Mouse (Mus musculus): ENCODE results near the gene Supt3. TPM values are rescaled to one million over a fixed set of nuclear protein-coding genes. Genes with fewer than 3 reads are reported as not detected.
A peak's percentile ranks its signal among the peaks of the same experiment; 100 is the strongest.

The Supt3 gene
- polyA plus RNA-seq, 1 experiment from 2014 or later: 27.0 TPM

DNA sequence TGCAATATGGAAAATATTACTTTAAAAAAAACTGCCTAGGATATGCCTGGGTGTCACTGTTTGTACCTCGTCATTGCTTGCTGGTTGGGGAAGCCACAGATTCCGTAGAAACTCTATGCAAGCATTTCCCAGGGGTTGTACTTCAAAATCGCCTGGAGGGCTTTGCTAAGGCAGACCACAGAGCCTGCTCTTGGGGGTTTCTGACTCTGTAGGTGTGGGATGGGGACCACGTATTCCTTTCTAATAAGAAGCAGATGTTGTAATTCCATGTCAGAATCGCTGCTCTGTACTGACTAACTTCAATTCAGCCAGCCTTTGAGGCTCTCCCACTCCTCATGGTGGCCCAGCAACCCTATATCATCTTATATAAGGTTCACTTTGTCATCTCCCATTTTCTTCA is 8.4 kb upstream of the Supt3 start:
- Histone ChIP-seq H3K27ac (ENCODE audit: low read length) (no peak overlapping the region), H3K9me3 (ENCODE audit: control insufficient read depth, low read depth, low read length) (no peaks in the 10 kb centered on the region), H3K4me1 (ENCODE audit: control insufficient read depth, insufficient read depth, low read length) (no peaks in the 10 kb centered on the region)

DNA sequence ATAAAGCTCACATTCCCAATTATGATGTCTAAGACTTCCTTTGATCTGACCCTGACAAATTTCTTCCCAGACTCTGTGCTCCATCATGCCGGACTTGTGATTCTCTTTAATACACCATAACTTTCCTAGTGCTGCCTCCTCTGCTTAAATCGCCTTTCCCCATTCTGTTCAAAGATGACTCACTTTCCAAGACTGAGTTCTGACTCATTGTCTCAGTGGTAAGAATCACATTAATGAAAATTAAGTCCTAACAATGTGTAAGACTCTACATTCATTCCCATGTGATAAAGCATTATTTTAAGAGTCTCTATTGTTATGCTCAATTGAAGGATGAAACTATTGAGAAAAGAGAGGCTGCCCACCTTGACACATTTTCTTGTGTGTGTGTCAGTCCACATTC is 6.1 kb upstream of the Supt3 start:
- H3K27ac ChIP-seq (ENCODE audit: low read length): no peak overlapping the region
- no peaks in the 10 kb centered on the region for H3K27me3 ChIP-seq (ENCODE audit: control insufficient read depth, insufficient read depth, low read length)
- no peaks in the 10 kb centered on the region for H3K36me3 ChIP-seq (ENCODE audit: control insufficient read depth, insufficient read depth, low read length)
- H3K4me2 ChIP-seq (replicated peaks; ENCODE audit: low read depth, low read length): no peak overlapping the region
- no peaks in the 10 kb centered on the region for H3K4me1 ChIP-seq (ENCODE audit: control insufficient read depth, insufficient read depth, low read length)
- WGBS: 85% methylated on average over 2 of the region's 2 CpGs
- no peak overlapping the region for H3K4me3 ChIP-seq (ENCODE audit: low read depth, low read length)
- H3K9me3 ChIP-seq (ENCODE audit: control insufficient read depth, low read depth, low read length): no peaks in the 10 kb centered on the region
- no peak for ATAC-seq (ENCODE audit: insufficient number of reproducible peaks, insufficient read depth, low FRiP score, low read depth)
- no peak overlapping the region for H3K9ac ChIP-seq (replicated peaks; ENCODE audit: low read depth, low read length)

More for the DNA sequence above, 8.4 kb upstream of the Supt3 start:
- H3K9ac ChIP-seq (replicated peaks; ENCODE audit: low read depth, low read length): no peak overlapping the region
- no peak overlapping the region for H3K4me2 ChIP-seq (replicated peaks; ENCODE audit: low read depth, low read length)
- H3K27me3 ChIP-seq (ENCODE audit: control insufficient read depth, insufficient read depth, low read length): no peaks in the 10 kb centered on the region
- 64% methylated on average over 5 of the region's 5 CpGs for WGBS
- H3K4me3 ChIP-seq (ENCODE audit: low read depth, low read length): no peak overlapping the region
- H3K36me3 ChIP-seq (ENCODE audit: control insufficient read depth, insufficient read depth, low read length): no peaks in the 10 kb centered on the region
- no peak for ATAC-seq (ENCODE audit: insufficient number of reproducible peaks, insufficient read depth, low FRiP score, low read depth)

DNA sequence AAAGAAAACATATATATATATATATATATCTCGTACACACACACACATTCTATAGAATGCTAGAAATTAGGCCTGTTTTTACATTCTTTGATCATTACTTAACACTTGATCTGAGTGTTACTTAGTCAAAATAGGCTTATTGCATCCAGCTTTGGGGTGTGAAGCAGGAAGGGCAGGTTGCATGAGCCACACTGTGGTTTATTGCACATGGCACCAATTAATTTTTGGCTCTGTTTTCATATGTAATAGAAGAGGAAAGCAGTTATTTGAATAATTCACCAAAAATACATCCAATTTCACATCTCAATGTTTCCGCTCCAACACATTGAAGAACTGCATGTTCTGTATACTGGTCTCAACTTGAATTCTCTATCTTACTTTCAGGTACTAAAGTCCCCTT is 4.4 kb upstream of the Supt3 start:
- WGBS: 91% methylated on average over 2 of the region's 2 CpGs
- no peaks in the 10 kb centered on the region for H3K27me3 ChIP-seq (ENCODE audit: control insufficient read depth, insufficient read depth, low read length)
- no peaks in the 10 kb centered on the region for H3K9me3 ChIP-seq (ENCODE audit: control insufficient read depth, low read depth, low read length)
- no peaks in the 10 kb centered on the region for H3K36me3 ChIP-seq (ENCODE audit: control insufficient read depth, insufficient read depth, low read length)
- H3K4me1 ChIP-seq (ENCODE audit: control insufficient read depth, insufficient read depth, low read length): no peaks in the 10 kb centered on the region
- no peak overlapping the region for H3K9ac ChIP-seq (replicated peaks; ENCODE audit: low read depth, low read length)
- H3K27ac ChIP-seq (ENCODE audit: low read length): no peak overlapping the region
- H3K4me2 ChIP-seq (replicated peaks; ENCODE audit: low read depth, low read length): no peak overlapping the region
- no peak for ATAC-seq (ENCODE audit: insufficient number of reproducible peaks, insufficient read depth, low FRiP score, low read depth)
- H3K4me3 ChIP-seq (ENCODE audit: low read depth, low read length): no peak overlapping the region

DNA sequence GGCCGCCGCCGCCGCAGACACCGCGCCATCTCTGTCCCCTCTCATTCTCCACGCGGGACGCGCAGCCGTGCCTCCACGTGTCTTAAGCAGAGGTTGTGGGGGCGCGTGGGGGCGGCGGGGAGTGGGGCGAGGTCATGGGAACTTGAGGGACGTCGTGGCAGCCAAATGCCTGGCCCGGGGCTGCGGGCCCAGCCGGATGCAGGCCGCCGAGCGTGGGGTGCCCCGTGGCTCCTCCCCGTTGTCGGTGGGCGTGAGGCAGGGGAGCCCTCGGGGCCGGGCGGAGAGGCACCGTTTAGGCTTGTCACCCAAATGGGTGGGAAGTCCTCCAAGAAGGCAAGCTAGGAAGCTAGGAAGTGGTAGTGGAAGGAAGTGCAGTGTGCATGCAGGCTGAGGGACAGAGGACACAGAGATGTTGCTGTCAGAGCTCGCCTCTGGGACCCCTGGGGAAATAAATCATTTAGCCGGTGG is 419 bp downstream of the Supt3 start:
- Histone ChIP-seq H3K4me1 (ENCODE audit: control insufficient read depth, insufficient read depth, low read length) (no peaks in the 10 kb centered on the region), H3K4me3 (ENCODE audit: low read depth, low read length) (peak overlapping the region; percentile 79), H3K4me2 (replicated peaks; ENCODE audit: low read depth, low read length) (peak overlapping the region; percentile 72), H3K9ac (replicated peaks; ENCODE audit: low read depth, low read length) (peak overlapping the region; percentile 93), H3K27me3 (ENCODE audit: control insufficient read depth, insufficient read depth, low read length) (no peaks in the 10 kb centered on the region), H3K36me3 (ENCODE audit: control insufficient read depth, insufficient read depth, low read length) (no peaks in the 10 kb centered on the region), H3K9me3 (ENCODE audit: control insufficient read depth, low read depth, low read length) (no peaks in the 10 kb centered on the region), H3K27ac (ENCODE audit: low read length) (peak overlapping the region; percentile 92)
- ATAC-seq (ENCODE audit: insufficient number of reproducible peaks, insufficient read depth, low FRiP score, low read depth): peak; percentile 88
- WGBS: 0% methylated on average over 35 of the region's 35 CpGs

DNA sequence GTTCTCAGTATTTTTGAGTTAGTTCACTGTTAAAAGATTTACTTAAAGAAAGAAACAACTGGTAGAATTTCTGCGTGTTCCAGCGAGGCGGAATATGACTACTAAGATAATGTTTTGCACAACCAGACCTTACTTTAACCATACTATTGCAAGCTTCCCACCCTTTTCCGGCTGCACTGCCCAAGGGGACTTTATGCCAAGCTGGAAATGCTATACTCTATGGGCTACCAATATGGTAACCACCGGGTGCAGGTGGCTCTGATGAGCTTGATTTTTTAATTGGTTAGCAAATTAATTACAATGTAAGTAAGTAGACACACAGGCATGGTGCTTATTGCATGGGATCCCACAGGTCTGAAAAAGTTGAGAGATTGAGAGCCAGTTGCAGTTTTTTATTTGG is 1.2 kb downstream of the Supt3 start:
- WGBS: 74% methylated on average over 5 of the region's 5 CpGs
- H3K27ac ChIP-seq (ENCODE audit: low read length): no peak overlapping the region

DNA sequence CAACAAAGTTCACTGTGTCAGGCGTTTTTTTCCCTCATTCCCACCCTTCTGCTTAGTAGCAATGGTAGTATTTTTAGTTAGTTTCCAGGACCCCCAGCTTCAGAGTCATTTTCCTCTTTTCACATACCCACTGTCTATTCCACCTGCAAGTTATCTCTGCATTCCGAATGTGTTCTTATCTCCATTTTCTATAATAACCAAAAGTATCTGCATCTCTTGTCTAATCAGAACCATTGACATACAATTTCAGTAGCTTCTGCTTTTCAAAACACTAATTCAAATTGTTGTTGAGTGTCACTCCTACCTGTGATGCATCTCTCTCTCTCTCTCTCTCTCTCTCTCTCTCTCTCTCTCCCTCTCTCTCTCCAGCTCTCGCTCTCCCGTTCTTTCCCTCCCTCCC is 3.4 kb downstream of the Supt3 start:
- Histone ChIP-seq H3K4me1 (ENCODE audit: control insufficient read depth, insufficient read depth, low read length) (no peaks in the 10 kb centered on the region), H3K9me3 (ENCODE audit: control insufficient read depth, low read depth, low read length) (no peaks in the 10 kb centered on the region), H3K9ac (replicated peaks; ENCODE audit: low read depth, low read length) (no peak overlapping the region), H3K27ac (ENCODE audit: low read length) (no peak overlapping the region), H3K4me3 (ENCODE audit: low read depth, low read length) (no peak overlapping the region), H3K36me3 (ENCODE audit: control insufficient read depth, insufficient read depth, low read length) (no peaks in the 10 kb centered on the region), H3K27me3 (ENCODE audit: control insufficient read depth, insufficient read depth, low read length) (no peaks in the 10 kb centered on the region), H3K4me2 (replicated peaks; ENCODE audit: low read depth, low read length) (no peak overlapping the region)
- no peak for ATAC-seq (ENCODE audit: insufficient number of reproducible peaks, insufficient read depth, low FRiP score, low read depth)
- 65% methylated on average over 4 of the region's 4 CpGs for WGBS

More for the DNA sequence above, 1.2 kb downstream of the Supt3 start:
- no peak for ATAC-seq (ENCODE audit: insufficient number of reproducible peaks, insufficient read depth, low FRiP score, low read depth)
- Histone ChIP-seq H3K36me3 (ENCODE audit: control insufficient read depth, insufficient read depth, low read length) (no peaks in the 10 kb centered on the region), H3K9ac (replicated peaks; ENCODE audit: low read depth, low read length) (peak overlapping the region; percentile 93; the same call in 1 of the 2 replicates), H3K4me2 (replicated peaks; ENCODE audit: low read depth, low read length) (peak overlapping the region; percentile 72), H3K9me3 (ENCODE audit: control insufficient read depth, low read depth, low read length) (no peaks in the 10 kb centered on the region), H3K4me1 (ENCODE audit: control insufficient read depth, insufficient read depth, low read length) (no peaks in the 10 kb centered on the region), H3K4me3 (ENCODE audit: low read depth, low read length) (peak overlapping the region; percentile 79), H3K27me3 (ENCODE audit: control insufficient read depth, insufficient read depth, low read length) (no peaks in the 10 kb centered on the region)

DNA sequence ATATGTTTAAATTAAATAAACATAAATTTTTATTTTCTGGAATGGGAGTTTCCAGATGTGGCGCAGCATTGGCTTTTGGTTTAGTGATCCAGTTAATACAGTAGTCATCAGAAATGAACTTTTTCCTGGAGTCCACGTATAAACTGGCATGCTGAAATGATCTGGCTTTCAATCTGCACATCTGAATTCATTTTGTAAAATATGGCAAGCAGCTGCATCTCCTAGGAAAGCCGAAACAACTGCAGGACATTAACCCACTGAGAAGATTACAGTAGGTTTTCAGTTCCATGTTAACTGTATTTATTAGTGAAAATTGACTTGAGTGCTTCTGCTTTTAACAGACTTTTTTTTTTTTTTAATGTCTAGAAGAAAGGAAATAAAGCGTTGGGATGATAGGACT is 5.4 kb downstream of the Supt3 start:
- Histone ChIP-seq H3K4me3 (ENCODE audit: low read depth, low read length) (no peak overlapping the region), H3K27me3 (ENCODE audit: control insufficient read depth, insufficient read depth, low read length) (no peaks in the 10 kb centered on the region), H3K4me2 (replicated peaks; ENCODE audit: low read depth, low read length) (no peak overlapping the region), H3K9ac (replicated peaks; ENCODE audit: low read depth, low read length) (no peak overlapping the region), H3K27ac (ENCODE audit: low read length) (no peak overlapping the region), H3K4me1 (ENCODE audit: control insufficient read depth, insufficient read depth, low read length) (no peaks in the 10 kb centered on the region), H3K9me3 (ENCODE audit: control insufficient read depth, low read depth, low read length) (no peaks in the 10 kb centered on the region), H3K36me3 (ENCODE audit: control insufficient read depth, insufficient read depth, low read length) (no peaks in the 10 kb centered on the region)
- 86% methylated on average over 4 of the region's 4 CpGs for WGBS
- no peak for ATAC-seq (ENCODE audit: insufficient number of reproducible peaks, insufficient read depth, low FRiP score, low read depth)

DNA sequence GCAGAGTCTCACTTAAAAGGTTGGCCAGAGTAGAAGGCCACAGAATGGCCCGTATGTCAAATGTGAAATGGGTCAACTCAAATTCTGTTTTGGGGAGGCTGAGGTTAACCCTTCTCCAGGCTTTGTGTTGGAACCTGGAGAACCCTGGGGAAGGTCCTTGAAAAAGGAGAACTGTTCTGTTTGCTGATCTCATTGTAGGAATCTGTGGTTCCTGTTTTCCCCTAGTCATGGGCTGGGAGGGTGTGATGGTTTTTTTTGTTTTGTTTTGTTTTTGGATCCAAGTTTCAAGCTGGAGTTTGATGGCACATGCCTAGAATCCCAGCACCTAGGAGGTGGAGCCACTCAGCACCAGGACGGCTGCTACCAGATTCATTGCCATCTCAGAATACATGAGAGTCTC is 6.2 kb downstream of the Supt3 start:
- Histone ChIP-seq H3K27me3 (ENCODE audit: control insufficient read depth, insufficient read depth, low read length) (no peaks in the 10 kb centered on the region), H3K36me3 (ENCODE audit: control insufficient read depth, insufficient read depth, low read length) (no peaks in the 10 kb centered on the region), H3K9ac (replicated peaks; ENCODE audit: low read depth, low read length) (no peak overlapping the region), H3K4me3 (ENCODE audit: low read depth, low read length) (no peak overlapping the region), H3K4me1 (ENCODE audit: control insufficient read depth, insufficient read depth, low read length) (no peaks in the 10 kb centered on the region), H3K9me3 (ENCODE audit: control insufficient read depth, low read depth, low read length) (no peaks in the 10 kb centered on the region), H3K27ac (ENCODE audit: low read length) (no peak overlapping the region), H3K4me2 (replicated peaks; ENCODE audit: low read depth, low read length) (no peak overlapping the region)
- 80% methylated on average over 2 of the region's 2 CpGs for WGBS
- no peak for ATAC-seq (ENCODE audit: insufficient number of reproducible peaks, insufficient read depth, low FRiP score, low read depth)

DNA sequence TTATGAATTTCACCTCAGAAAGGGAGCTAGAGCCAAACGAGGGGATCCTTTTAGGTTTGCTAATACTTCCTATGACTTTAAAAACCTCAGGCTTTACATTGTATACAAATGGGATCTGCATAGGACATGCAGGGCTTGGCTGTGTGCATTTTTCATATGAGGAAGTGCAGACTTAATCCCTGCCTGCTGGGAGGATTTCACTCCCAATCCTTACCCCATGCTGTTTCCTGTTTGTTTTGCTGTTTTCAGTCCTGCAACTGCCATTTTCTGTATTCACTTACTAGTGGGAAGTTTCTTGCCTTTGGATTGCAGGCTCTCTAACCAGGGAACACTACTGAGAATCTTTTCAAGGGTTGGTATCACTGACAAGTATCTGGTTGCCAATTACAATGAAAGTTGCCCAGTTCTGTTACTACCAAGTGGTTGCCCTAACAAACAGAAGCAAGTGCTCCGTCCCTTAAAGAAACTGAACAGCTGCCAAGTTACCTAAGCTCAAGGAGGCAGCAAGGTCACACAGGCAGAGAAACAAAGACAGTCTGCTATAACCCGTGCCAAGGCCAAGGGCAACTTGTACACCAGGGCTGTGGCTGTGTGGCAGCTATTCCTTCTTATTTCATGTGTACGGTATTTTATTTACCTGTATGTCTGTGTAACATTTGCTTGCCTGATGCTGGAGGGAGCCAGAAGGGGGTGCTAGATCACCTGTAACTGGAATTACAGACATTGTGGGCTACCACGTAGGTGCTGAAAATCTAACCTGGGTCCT is 12.2 kb downstream of the Supt3 start:
- Histone ChIP-seq H3K9ac (replicated peaks; ENCODE audit: low read depth, low read length) (no peak overlapping the region), H3K4me2 (replicated peaks; ENCODE audit: low read depth, low read length) (no peak overlapping the region), H3K27me3 (ENCODE audit: control insufficient read depth, insufficient read depth, low read length) (no peaks in the 10 kb centered on the region), H3K36me3 (ENCODE audit: control insufficient read depth, insufficient read depth, low read length) (no peaks in the 10 kb centered on the region), H3K4me1 (ENCODE audit: control insufficient read depth, insufficient read depth, low read length) (0 out of 2 replicates have a peak, but pooled peaks cover 3% of the 10 kb centered on the region), H3K4me3 (ENCODE audit: low read depth, low read length) (no peak overlapping the region), H3K27ac (ENCODE audit: low read length) (no peak overlapping the region), H3K9me3 (ENCODE audit: control insufficient read depth, low read depth, low read length) (no peaks in the 10 kb centered on the region)
- ATAC-seq (ENCODE audit: insufficient number of reproducible peaks, insufficient read depth, low FRiP score, low read depth): no peak
- 76% methylated on average over 5 of the region's 5 CpGs for WGBS

Measured in stomach, embryonic 14.5 days (tissue).